Mouse (Mus musculus) lung, adult 2 months (tissue): Measurements from ENCODE around the gene Cpsf6.

Experiments
- CTCF ChIP-seq: fragments of 200-500 bp; IDR thresholded peaks from 2 replicates; pipeline ENCODE4 v1.5.1; 2011; ENCODE audit warnings: mild to moderate bottlenecking, low read length, control low read depth; ENCODE audit not compliant: insufficient read depth
- POLR2A ChIP-seq: fragments of 200-500 bp; IDR thresholded peaks from 2 replicates; pipeline ENCODE4 v1.6.1; 2011; ENCODE audit warnings: low read depth, mild to moderate bottlenecking, control low read depth, low read length, borderline replicate concordance; ENCODE audit errors: extremely low read depth

- TF ChIP-seq CTCF, result no peak
- no peak for TF ChIP-seq POLR2A
These were observed 78.1 kb downstream of the Cpsf6 start for GRCm38 (mm10) chr10:117301688-117302087.
